Mouse (Mus musculus): ENCODE measurements around the gene Myo18a. TPM values are rescaled to one million over a fixed set of nuclear protein-coding genes. Genes with fewer than 3 reads are reported as not detected.
A peak's percentile ranks its signal among the peaks of the same experiment; 100 is the strongest.

Gene Myo18a
- polyA plus RNA-seq, 1 experiment from 2014 or later = 25.4 TPM

DNA sequence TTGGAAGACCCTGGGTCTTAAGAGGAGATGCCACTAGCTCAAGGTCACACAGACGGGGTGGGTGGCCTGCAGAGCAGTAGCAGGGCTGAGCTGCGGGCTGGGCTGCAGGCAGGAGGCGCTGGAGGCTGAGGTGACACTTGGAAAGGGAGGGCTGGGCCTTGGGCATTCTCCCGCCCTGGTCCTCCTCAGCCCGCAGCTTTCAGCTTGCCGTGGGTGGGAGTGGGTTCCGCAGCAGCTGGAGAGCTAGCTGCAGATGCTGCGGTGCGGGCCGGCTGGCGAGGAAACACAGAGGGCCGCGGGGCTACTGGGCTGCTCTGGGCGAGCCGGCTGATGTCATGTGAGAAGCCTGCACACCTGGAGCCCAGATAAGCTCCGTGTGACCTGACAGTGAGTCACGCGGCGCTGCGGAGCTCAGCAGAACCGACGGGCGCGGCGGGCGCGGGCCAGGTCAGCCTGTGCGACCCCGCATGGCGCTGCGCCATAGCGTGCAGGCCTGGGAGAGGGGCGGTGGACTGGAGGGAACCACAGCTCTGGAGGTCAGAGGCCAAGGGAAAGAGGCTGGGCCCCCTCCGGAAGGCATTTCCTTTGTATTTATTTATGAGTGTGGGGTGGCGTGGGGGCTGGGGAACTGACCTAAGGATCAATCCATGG is 3.4 kb downstream of the Myo18a start:
- peak; percentile 81 for ATAC-seq
- Histone ChIP-seq H3K9ac (ENCODE audit: low read depth, low read length) (peak overlapping the region; percentile 66), H3K4me1 (replicated peaks; ENCODE audit: control insufficient read depth, insufficient read depth, low read length) (peaks cover 15% of the 10 kb centered on the region), H3K4me3 (ENCODE audit: low read depth, low read length) (peak overlapping the region; percentile 41), H3K9me3 (ENCODE audit: control insufficient read depth) (no peaks in the 10 kb centered on the region), H3K27ac (ENCODE audit: low read depth, low read length) (peak overlapping the region; percentile 92), H3K4me2 (replicated peaks; ENCODE audit: low read depth) (peak overlapping the region; percentile 71), H3K27me3 (replicated peaks; ENCODE audit: control insufficient read depth, insufficient read depth, low read length) (no peaks in the 10 kb centered on the region), H3K36me3 (ENCODE audit: control insufficient read depth, insufficient read depth) (no peaks in the 10 kb centered on the region)
- 1% methylated on average over 35 of the region's 35 CpGs for WGBS
- TF ChIP-seq CTCF (IDR thresholded peaks at IDR 0.05; ENCODE audit: low read depth) = peak; percentile 79

DNA sequence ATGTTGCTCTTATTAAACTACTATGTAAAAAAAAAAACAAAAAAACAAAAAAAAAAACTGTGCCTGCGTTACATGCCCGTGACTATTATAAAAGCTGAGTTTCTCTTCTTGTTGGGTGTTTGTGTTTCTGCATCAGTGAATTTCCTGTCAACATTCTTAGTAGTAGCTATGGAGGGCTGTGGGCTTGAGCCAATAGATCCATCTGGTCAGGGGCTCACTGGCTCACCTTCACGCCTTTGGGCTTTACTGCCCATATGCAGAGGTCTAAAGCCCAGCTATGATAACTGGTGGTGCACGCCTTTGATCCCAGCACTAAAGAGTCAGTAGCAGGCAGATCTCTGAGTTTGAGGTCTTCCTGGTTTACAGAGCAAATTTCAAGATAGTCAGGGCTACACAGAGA is 6.5 kb downstream of the Myo18a start:
- no peak for ATAC-seq
- Histone ChIP-seq H3K36me3 (ENCODE audit: control insufficient read depth, insufficient read depth) (no peaks in the 10 kb centered on the region; the same call in 1 of the 2 replicates), H3K9ac (ENCODE audit: low read depth, low read length) (no peak overlapping the region), H3K9me3 (ENCODE audit: control insufficient read depth) (no peaks in the 10 kb centered on the region), H3K27ac (ENCODE audit: low read depth, low read length) (0 out of 2 replicates have a peak overlapping the region, but pooled peaks have one; percentile 7), H3K4me2 (replicated peaks; ENCODE audit: low read depth) (no peak overlapping the region), H3K4me1 (replicated peaks; ENCODE audit: control insufficient read depth, insufficient read depth, low read length) (peaks cover 19% of the 10 kb centered on the region), H3K4me3 (ENCODE audit: low read depth, low read length) (no peak overlapping the region), H3K27me3 (replicated peaks; ENCODE audit: control insufficient read depth, insufficient read depth, low read length) (no peaks in the 10 kb centered on the region)
- TF ChIP-seq CTCF (IDR thresholded peaks at IDR 0.05; ENCODE audit: low read depth) = no peak
- 71% methylated on average over 4 of the region's 4 CpGs for WGBS

DNA sequence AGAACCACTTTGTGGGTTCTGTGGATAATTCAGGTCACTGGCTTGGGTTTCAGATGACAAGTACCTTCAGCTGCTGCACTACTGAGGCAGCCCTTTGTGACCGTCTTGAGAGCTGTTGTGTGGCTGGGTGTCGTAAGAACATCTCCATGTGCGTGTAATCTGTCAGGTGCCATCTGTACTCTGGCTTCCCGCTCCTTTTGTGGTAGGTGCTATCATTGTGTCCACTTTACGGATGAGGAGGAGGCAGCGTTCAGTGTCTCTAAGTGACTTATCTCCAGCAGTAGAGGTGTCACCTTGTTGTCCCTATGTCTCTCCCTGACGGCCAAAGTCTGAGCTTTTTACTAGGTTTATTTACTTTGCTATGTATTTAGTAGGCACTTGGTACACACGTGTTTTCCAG is 7.3 kb downstream of the Myo18a start:
- WGBS = 38% methylated on average over 8 of the region's 8 CpGs
- Histone ChIP-seq H3K9ac (ENCODE audit: low read depth, low read length) (no peak overlapping the region), H3K27me3 (replicated peaks; ENCODE audit: control insufficient read depth, insufficient read depth, low read length) (no peaks in the 10 kb centered on the region), H3K4me3 (ENCODE audit: low read depth, low read length) (no peak overlapping the region), H3K27ac (ENCODE audit: low read depth, low read length) (peak overlapping the region; percentile 92), H3K36me3 (ENCODE audit: control insufficient read depth, insufficient read depth) (no peaks in the 10 kb centered on the region; the same call in 1 of the 2 replicates), H3K9me3 (ENCODE audit: control insufficient read depth) (no peaks in the 10 kb centered on the region), H3K4me2 (replicated peaks; ENCODE audit: low read depth) (peak overlapping the region; percentile 21; the same call in 1 of the 2 replicates), H3K4me1 (replicated peaks; ENCODE audit: control insufficient read depth, insufficient read depth, low read length) (peaks cover 17% of the 10 kb centered on the region)
- TF ChIP-seq CTCF (IDR thresholded peaks at IDR 0.05; ENCODE audit: low read depth) = no peak
- no peak for ATAC-seq

DNA sequence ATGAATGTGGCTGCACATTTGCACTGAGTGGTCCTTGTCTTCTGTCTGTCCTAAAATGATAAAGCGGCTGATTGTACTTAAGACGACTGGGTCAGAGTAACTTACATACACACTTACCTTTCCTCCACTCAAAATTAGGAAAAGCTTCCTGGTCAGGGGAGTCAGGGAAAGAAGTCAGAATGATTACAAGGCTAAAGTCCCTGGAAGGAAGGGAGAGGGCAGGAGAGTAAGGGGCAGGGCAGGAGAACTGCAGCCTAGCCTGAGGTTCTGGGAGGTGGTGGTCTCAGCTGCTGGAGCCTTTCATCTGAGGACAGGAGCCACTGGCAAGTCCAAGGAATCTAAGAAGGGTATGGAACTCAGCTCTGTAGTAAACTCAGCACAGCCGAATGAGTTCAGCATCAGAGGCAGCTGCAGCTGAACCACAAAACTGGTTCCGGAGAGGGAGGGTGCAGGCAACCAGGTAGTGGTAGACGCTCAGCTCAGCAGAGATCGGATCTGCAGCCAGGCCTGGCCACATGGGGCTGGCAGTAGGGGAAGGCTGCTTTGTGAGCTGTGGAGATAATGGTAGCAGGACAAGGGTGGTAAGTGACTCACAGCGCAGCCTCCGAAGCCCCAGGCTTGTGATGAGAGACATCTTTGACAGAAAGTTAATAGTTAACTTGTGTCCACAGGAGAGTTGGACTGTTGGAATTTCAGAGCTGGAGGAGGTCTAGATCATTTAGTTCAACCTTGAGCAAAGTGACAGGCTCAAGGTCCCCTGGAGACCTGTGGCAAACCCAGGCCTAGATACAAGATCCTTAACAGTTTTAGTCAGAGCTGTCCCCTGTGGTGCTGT is 9.1 kb downstream of the Myo18a start:
- no peak overlapping the region for H3K9ac ChIP-seq (ENCODE audit: low read depth, low read length)
- 28% methylated on average over 8 of the region's 8 CpGs for WGBS
- ATAC-seq = peak; percentile 93
- peak overlapping the region; percentile 92 for H3K27ac ChIP-seq (ENCODE audit: low read depth, low read length)
- H3K4me2 ChIP-seq (replicated peaks; ENCODE audit: low read depth) = peak overlapping the region; percentile 40
- H3K27me3 ChIP-seq (replicated peaks; ENCODE audit: control insufficient read depth, insufficient read depth, low read length) = no peaks in the 10 kb centered on the region
- no peaks in the 10 kb centered on the region; the same call in 1 of the 2 replicates for H3K36me3 ChIP-seq (ENCODE audit: control insufficient read depth, insufficient read depth)
- no peak for TF ChIP-seq CTCF (IDR thresholded peaks at IDR 0.05; ENCODE audit: low read depth)
- H3K9me3 ChIP-seq (ENCODE audit: control insufficient read depth) = no peaks in the 10 kb centered on the region
- H3K4me3 ChIP-seq (ENCODE audit: low read depth, low read length) = no peak overlapping the region
- H3K4me1 ChIP-seq (replicated peaks; ENCODE audit: control insufficient read depth, insufficient read depth, low read length) = 0 out of 2 replicates have a peak, but pooled peaks cover 7% of the 10 kb centered on the region

DNA sequence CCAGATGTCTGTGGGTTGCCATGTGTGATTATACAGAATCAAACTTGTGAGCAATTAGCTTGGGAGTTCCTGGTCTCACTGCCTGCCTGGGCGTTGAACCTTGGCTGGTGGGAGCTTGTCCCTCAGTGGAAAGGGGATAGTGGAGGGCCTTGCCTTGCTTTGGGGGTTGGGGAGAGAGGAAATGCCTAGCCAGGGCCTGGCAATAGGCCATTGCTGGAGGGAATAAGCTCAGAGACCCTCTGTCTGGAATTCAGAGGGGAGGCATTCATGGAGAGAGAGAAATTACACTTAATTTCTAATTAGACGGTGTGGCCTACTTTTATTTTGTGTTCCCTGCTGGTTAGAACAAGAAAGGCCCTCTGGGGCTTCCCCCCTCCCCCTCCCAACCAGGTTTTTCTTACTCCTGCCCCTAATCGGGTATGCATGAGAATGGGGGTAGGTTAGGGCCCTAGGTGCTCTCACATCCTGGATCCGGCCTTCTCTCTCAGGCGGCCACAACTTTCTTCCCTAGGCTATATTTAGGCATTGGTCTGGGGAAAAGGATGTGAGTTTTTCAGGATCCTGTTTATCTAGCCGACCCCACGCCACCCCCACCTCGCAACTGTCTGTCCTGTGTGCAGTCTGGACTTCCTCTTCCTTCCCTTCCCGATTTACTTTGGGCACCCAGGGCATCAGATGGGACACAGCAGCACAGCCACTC is 12.8 kb downstream of the Myo18a start:
- WGBS = 61% methylated on average over 9 of the region's 9 CpGs
- Histone ChIP-seq H3K36me3 (ENCODE audit: control insufficient read depth, insufficient read depth) (peaks cover 22% of the 10 kb centered on the region), H3K4me1 (replicated peaks; ENCODE audit: control insufficient read depth, insufficient read depth, low read length) (0 out of 2 replicates have a peak, but pooled peaks cover 7% of the 10 kb centered on the region), H3K9ac (ENCODE audit: low read depth, low read length) (no peak overlapping the region), H3K4me2 (replicated peaks; ENCODE audit: low read depth) (no peak overlapping the region), H3K27me3 (replicated peaks; ENCODE audit: control insufficient read depth, insufficient read depth, low read length) (no peaks in the 10 kb centered on the region), H3K4me3 (ENCODE audit: low read depth, low read length) (no peak overlapping the region), H3K27ac (ENCODE audit: low read depth, low read length) (no peak overlapping the region), H3K9me3 (ENCODE audit: control insufficient read depth) (no peaks in the 10 kb centered on the region)
- TF ChIP-seq CTCF (IDR thresholded peaks at IDR 0.05; ENCODE audit: low read depth) = no peak
- ATAC-seq = no peak

DNA sequence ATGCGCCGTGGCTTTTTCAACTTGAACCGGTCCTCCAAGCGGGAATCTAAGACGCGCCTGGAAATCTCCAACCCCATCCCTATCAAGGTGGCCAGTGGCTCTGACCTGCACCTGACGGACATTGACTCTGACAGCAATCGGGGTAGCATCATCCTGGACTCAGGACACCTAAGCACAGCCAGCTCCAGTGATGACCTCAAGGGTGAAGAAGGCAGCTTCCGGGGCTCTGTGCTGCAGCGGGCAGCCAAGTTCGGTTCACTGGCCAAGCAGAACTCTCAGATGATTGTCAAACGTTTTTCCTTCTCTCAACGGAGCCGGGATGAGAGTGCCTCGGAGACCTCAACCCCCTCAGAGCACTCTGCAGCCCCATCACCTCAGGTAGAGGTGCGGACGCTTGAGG is 14.4 kb downstream of the Myo18a start:
- H3K36me3 ChIP-seq (ENCODE audit: control insufficient read depth, insufficient read depth) = peaks cover 26% of the 10 kb centered on the region
- no peaks in the 10 kb centered on the region for H3K9me3 ChIP-seq (ENCODE audit: control insufficient read depth)
- H3K4me1 ChIP-seq (replicated peaks; ENCODE audit: control insufficient read depth, insufficient read depth, low read length) = 0 out of 2 replicates have a peak, but pooled peaks cover 3% of the 10 kb centered on the region
- ATAC-seq = no peak
- no peak overlapping the region for H3K27ac ChIP-seq (ENCODE audit: low read depth, low read length)
- 93% methylated on average over 17 of the region's 17 CpGs for WGBS
- no peak for TF ChIP-seq CTCF (IDR thresholded peaks at IDR 0.05; ENCODE audit: low read depth)
- H3K4me2 ChIP-seq (replicated peaks; ENCODE audit: low read depth) = no peak overlapping the region
- no peak overlapping the region for H3K4me3 ChIP-seq (ENCODE audit: low read depth, low read length)
- no peak overlapping the region for H3K9ac ChIP-seq (ENCODE audit: low read depth, low read length)
- H3K27me3 ChIP-seq (replicated peaks; ENCODE audit: control insufficient read depth, insufficient read depth, low read length) = no peaks in the 10 kb centered on the region
